Mouse (Mus musculus) G1E (cell line): ENCODE results near the gene Ell. TPM values are rescaled to one million over a fixed set of nuclear protein-coding genes. Genes with fewer than 3 reads are reported as not detected.

Experiments
- ATAC-seq: 2 replicates; pipeline ENCODE4 v1.8.0; 2016; ENCODE audit warnings: mild to moderate bottlenecking; ENCODE audit not compliant: insufficient number of reproducible peaks, poor library complexity, low FRiP score, severe bottlenecking; ENCODE audit errors: extremely low read depth
- DNase-seq: peaks from one replicate; pipeline ENCODE4 v3.0.0; 2012; ENCODE audit warnings: low spot score
- H3K27me3 ChIP-seq: 2 replicates; pipeline ENCODE4 v1.6.1; 2012; ENCODE audit warnings: mild to moderate bottlenecking, low read length, inconsistent platforms; ENCODE audit not compliant: insufficient read depth
- H3K36me3 ChIP-seq: replicated peaks from 2 replicates; pipeline ENCODE3; 2012; ENCODE audit warnings: mild to moderate bottlenecking, inconsistent platforms
- H3K4me1 ChIP-seq: 2 replicates; pipeline ENCODE4 v1.6.1; 2012; ENCODE audit warnings: low read depth, low read length, inconsistent platforms, mixed read lengths; ENCODE audit not compliant: insufficient read depth
- H3K4me3 ChIP-seq: 2 replicates; pipeline ENCODE4 v1.5.1; 2012; ENCODE audit warnings: low read depth, mild to moderate bottlenecking, inconsistent platforms, low read length, moderate library complexity, mixed read lengths
- H3K9me3 ChIP-seq: replicated peaks from 2 replicates; pipeline ENCODE4 v1.6.1; 2012; ENCODE audit warnings: inconsistent platforms
- CTCF ChIP-seq: IDR thresholded peaks from 2 replicates; pipeline ENCODE4 v1.5.1; 2012; ENCODE audit warnings: low read depth, low read length, inconsistent platforms, mixed read lengths
- GATA1 ChIP-seq: IDR thresholded peaks from 2 replicates; pipeline ENCODE4 v1.6.1; 2012; ENCODE audit warnings: borderline replicate concordance, low read length, inconsistent platforms, mixed read lengths
- GATA2 ChIP-seq: IDR thresholded peaks from 2 replicates; pipeline ENCODE4 v1.6.1; 2012; ENCODE audit warnings: low read depth, low read length, inconsistent platforms, borderline replicate concordance
- POLR2AphosphoS5 ChIP-seq: IDR thresholded peaks from 2 replicates; pipeline ENCODE4 v1.6.1; 2012; ENCODE audit warnings: low read depth, low read length, inconsistent platforms; ENCODE audit not compliant: insufficient replicate concordance
- TAL1 ChIP-seq: conservative IDR thresholded peaks from 2 replicates; pipeline ENCODE4 v1.6.1; 2012; ENCODE audit warnings: low read depth, low read length, inconsistent platforms, mixed read lengths
- polyA plus RNA-seq: library from polyadenylated mRNA; stranded (reverse); fragments of >175 nt; gene quantifications from 2 replicates; pipeline ENCODE4 v1.2.3, GENCODE M21; 2012
- total RNA-seq, 2 experiments: library from RNA; stranded (forward) in 1 of 2; stranded (reverse) in 1 of 2; fragments of 200-1000 nt in 1 of 2; fragments of >200 nt in 1 of 2; fragmentation: Nextera tagmentation in 1 of 2; gene quantifications; 2 replicates each; pipeline ENCODE4 v1.2.3; 2014 to 2017

Gene Ell
- total and polyA plus RNA-seq, 3 experiments, result 7.6 to 56.4 (median 22.7) TPM

- TF ChIP-seq CTCF (no peak), TAL1 (no peak), GATA1 (no peak), POLR2AphosphoS5 (no peak), GATA2 (no peak)
- peaks cover 77% of the 10 kb centered on the region for H3K4me1 ChIP-seq
- ATAC-seq, result peak; percentile 12; the same call in 1 of the 2 replicates
Observed at GRCm38 (mm10) chr8:70609368-70609848, 70.2 kb downstream of the Ell start.

GRCm38 (mm10) chr8:70609849-70610795 lies 70.9 kb downstream of the Ell start:
- Histone ChIP-seq H3K4me1 (peaks cover 77% of the 10 kb centered on the region), H3K36me3 (peaks cover 19% of the 10 kb centered on the region), H3K9me3 (0 out of 2 replicates have a peak, but pooled peaks cover 2% of the 10 kb centered on the region), H3K27me3 (peaks cover 23% of the 10 kb centered on the region; the same call in 1 of the 2 replicates), H3K4me3 (peak overlapping the region; percentile 73)
- ATAC-seq, result peak; percentile 71
- peak; percentile 91 for DNase-seq
- TF ChIP-seq POLR2AphosphoS5, result no peak
- no peak for TF ChIP-seq CTCF
- no peak for TF ChIP-seq GATA2
- no peak for TF ChIP-seq TAL1

More at GRCm38 (mm10) chr8:70609368-70609848, 70.2 kb downstream of the Ell start:
- 0 out of 2 replicates have a peak, but pooled peaks cover 2% of the 10 kb centered on the region for H3K9me3 ChIP-seq
- peak overlapping the region; percentile 73 for H3K4me3 ChIP-seq
- DNase-seq, result peak; percentile 87
- peaks cover 26% of the 10 kb centered on the region for H3K36me3 ChIP-seq
- H3K27me3 ChIP-seq, result peaks cover 26% of the 10 kb centered on the region; the same call in 1 of the 2 replicates

GRCm38 (mm10) chr8:70610796-70611771 lies 71.8 kb downstream of the Ell start:
- no peak for TF ChIP-seq GATA2
- no peak for TF ChIP-seq POLR2AphosphoS5
- peak; percentile 95 for TF ChIP-seq CTCF
- DNase-seq, result peak; percentile 76
- Histone ChIP-seq H3K4me3 (peak overlapping the region; percentile 73), H3K27me3 (peaks cover 23% of the 10 kb centered on the region; the same call in 1 of the 2 replicates), H3K9me3 (0 out of 2 replicates have a peak, but pooled peaks cover 2% of the 10 kb centered on the region), H3K36me3 (peaks cover 11% of the 10 kb centered on the region), H3K4me1 (peaks cover 77% of the 10 kb centered on the region)
- ATAC-seq, result no peak

GRCm38 (mm10) chr8:70611849-70612248 lies 72.6 kb downstream of the Ell start:
- Histone ChIP-seq H3K4me3 (peak overlapping the region; percentile 73), H3K36me3 (peaks cover 3% of the 10 kb centered on the region), H3K4me1 (peaks cover 78% of the 10 kb centered on the region), H3K27me3 (peaks cover 23% of the 10 kb centered on the region; the same call in 1 of the 2 replicates), H3K9me3 (0 out of 2 replicates have a peak, but pooled peaks cover 2% of the 10 kb centered on the region)
- no peak for ATAC-seq
- TF ChIP-seq GATA1 (no peak), CTCF (peak; percentile 99), TAL1 (no peak)
- DNase-seq, result peak; percentile 63

- DNase-seq (no peak), ATAC-seq (no peak)
- no peak for TF ChIP-seq CTCF
- 0 out of 2 replicates have a peak, but pooled peaks cover 2% of the 10 kb centered on the region for H3K9me3 ChIP-seq
- H3K4me3 ChIP-seq, result no peak overlapping the region
- H3K4me1 ChIP-seq, result peaks cover 78% of the 10 kb centered on the region
- H3K27me3 ChIP-seq, result peaks cover 7% of the 10 kb centered on the region; the same call in 1 of the 2 replicates
- no peaks in the 10 kb centered on the region for H3K36me3 ChIP-seq
Observed at GRCm38 (mm10) chr8:70613763-70614162, 74.5 kb downstream of the Ell start.

GRCm38 (mm10) chr8:70614469-70614868 lies 75.2 kb downstream of the Ell start:
- no peak for DNase-seq
- H3K27me3 ChIP-seq, result no peaks in the 10 kb centered on the region; the same call in 1 of the 2 replicates
- H3K9me3 ChIP-seq, result no peaks in the 10 kb centered on the region
- H3K36me3 ChIP-seq, result no peaks in the 10 kb centered on the region
- TF ChIP-seq GATA1, result no peak
- TF ChIP-seq TAL1, result no peak
- no peak for TF ChIP-seq CTCF
- TF ChIP-seq POLR2AphosphoS5, result no peak
- TF ChIP-seq GATA2, result no peak
- no peak for ATAC-seq
- peaks cover 75% of the 10 kb centered on the region for H3K4me1 ChIP-seq
- H3K4me3 ChIP-seq, result no peak overlapping the region
